Mouse (Mus musculus) hindbrain, embryonic 15.5 days (tissue): ENCODE measurements around the gene Pdlim3. TPM values are rescaled to one million over a fixed set of nuclear protein-coding genes. Genes with fewer than 3 reads are reported as not detected.

Source experiments
- polyA plus RNA-seq: library from polyadenylated mRNA; unstranded; fragments of >200 nt; fragmentation: Nextera tagmentation; extraction: Ambion mirVana; gene quantifications from 2 replicates; pipeline ENCODE4 v1.2.1, GENCODE M21; 2015

The Pdlim3 gene
- polyA plus RNA-seq, 1 experiment from 2014 or later: 20.9 TPM

Other genes starting within 250 kb of the Pdlim3 start
- gene Ccdc110, start 49.2 kb downstream of the Pdlim3 start, polyA plus RNA-seq: 0.09 and 0.21 TPM in 2 replicates
- gene 1700029J07Rik, start 89.8 kb downstream of the Pdlim3 start, polyA plus RNA-seq: 5.7 and 6.1 TPM in 2 replicates
- gene Ufsp2, start 90.1 kb downstream of the Pdlim3 start, polyA plus RNA-seq: 66.9 and 69.8 TPM in 2 replicates
- 0.43 and 0.51 TPM in 2 replicates for gene Lrp2bp, start 113.8 kb downstream of the Pdlim3 start, polyA plus RNA-seq
- gene Ankrd37, start 120.2 kb downstream of the Pdlim3 start, polyA plus RNA-seq: 38.4 and 45.2 TPM in 2 replicates